Mouse (Mus musculus) embryonic facial prominence, embryonic 14.5 days (tissue): ENCODE data around the gene Hinfp. TPM values are rescaled to one million over a fixed set of nuclear protein-coding genes. Genes with fewer than 3 reads are reported as not detected.
"Not testable (repeated sequence)": the region's sequence is repeated elsewhere in the genome, so short reads cannot be mapped to it uniquely, and the experiment has no call there.

Experiments
- ATAC-seq: fragments of 200-750 bp; cut with Nextera tagmentation; 2 replicates; pipeline ENCODE4 v1.8.0; 2017; ENCODE audit warnings: low read depth, moderate number of reproducible peaks, moderate TSS enrichment
- DNase-seq: peaks from one replicate; pipeline ENCODE4 v3.0.0-alpha.2; 2015; ENCODE audit warnings: low spot score
- H3K27ac ChIP-seq: fragments of 300-500 bp; sonication (generic); replicated peaks from 2 replicates; pipeline ENCODE4 v1.5.1; 2014; ENCODE audit warnings: low read depth, mild to moderate bottlenecking, low read length, moderate library complexity
- H3K27me3 ChIP-seq: fragments of 300-500 bp; sonication (generic); replicated peaks from 2 replicates; pipeline ENCODE4 v1.6.1; 2014; ENCODE audit warnings: low read length; ENCODE audit not compliant: control insufficient read depth, insufficient read depth
- H3K36me3 ChIP-seq: fragments of 300-500 bp; sonication (generic); 2 replicates; pipeline ENCODE4 v1.6.1; 2014; ENCODE audit warnings: low read length, mixed read lengths; ENCODE audit not compliant: control insufficient read depth, insufficient read depth
- H3K4me1 ChIP-seq: fragments of 300-500 bp; sonication (generic); 2 replicates; pipeline ENCODE4 v1.6.1; 2014; ENCODE audit warnings: antibody characterized with exemption, low read length; ENCODE audit not compliant: control insufficient read depth, insufficient read depth
- H3K4me2 ChIP-seq: fragments of 300-500 bp; sonication (generic); 2 replicates; pipeline ENCODE4 v1.6.1; 2014; ENCODE audit warnings: low read depth, mild to moderate bottlenecking, low read length, moderate library complexity, mixed read lengths
- H3K4me3 ChIP-seq: fragments of 300-500 bp; sonication (generic); 2 replicates; pipeline ENCODE4 v1.5.1; 2014; ENCODE audit warnings: low read depth, mild to moderate bottlenecking, low read length
- H3K9ac ChIP-seq: fragments of 300-500 bp; sonication (generic); 2 replicates; pipeline ENCODE4 v1.6.1; 2014; ENCODE audit warnings: low read depth, mild to moderate bottlenecking, low read length, moderate library complexity, mixed read lengths
- H3K9me3 ChIP-seq: fragments of 300-500 bp; sonication (generic); 2 replicates; pipeline ENCODE4 v1.6.1; 2016; ENCODE audit warnings: low read length; ENCODE audit not compliant: control insufficient read depth
- WGBS: fragments of 180-500 bp; shearing (Covaris S2); extraction: QIAGEN DNeasy Blood & Tissue Kit; methylation state at CpG from one replicate; pipeline ENCODE4 v1.1.7; 2014; 5-methylcytosine and 5-hydroxymethylcytosine counted together
- polyA plus RNA-seq: library from polyadenylated mRNA; unstranded; fragments of >200 nt; fragmentation: Nextera tagmentation; extraction: Ambion mirVana; gene quantifications from 2 replicates; pipeline ENCODE4 v1.2.1, GENCODE M21; 2014

Gene Hinfp
- polyA plus RNA-seq, 1 experiment from 2014 or later: 15.6 TPM

DNA sequence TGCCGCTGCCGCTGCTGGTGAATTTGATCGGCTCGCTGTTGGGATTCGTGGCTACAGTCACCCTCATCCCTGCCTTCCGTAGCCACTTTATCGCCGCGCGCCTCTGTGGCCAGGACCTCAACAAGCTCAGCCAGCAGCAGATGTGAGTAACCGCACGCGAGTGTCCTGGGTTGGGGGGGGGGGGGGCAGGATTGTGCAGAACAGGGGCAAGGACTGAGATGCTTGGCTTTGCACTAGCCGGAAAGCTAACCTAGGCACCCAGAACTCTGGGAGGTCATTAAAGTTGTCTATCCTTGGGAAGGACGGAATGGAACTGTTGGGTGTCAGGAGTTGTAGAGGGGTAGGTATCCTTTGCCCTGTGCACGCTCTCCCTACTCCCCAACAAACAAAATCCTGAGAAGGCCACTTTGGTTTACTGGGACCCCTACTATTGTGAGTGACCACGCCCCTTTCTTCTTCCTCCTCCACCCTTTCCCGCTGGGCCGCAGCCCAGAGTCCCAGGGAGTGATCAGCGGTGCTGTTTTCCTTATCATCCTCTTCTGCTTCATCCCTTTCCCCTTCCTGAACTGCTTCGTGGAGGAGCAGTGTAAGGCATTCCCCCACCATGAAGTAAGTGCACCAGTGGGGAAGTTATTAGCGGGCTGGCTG, 21.7 kb upstream of the Hinfp start:
- DNase-seq: peak; percentile 57

DNA sequence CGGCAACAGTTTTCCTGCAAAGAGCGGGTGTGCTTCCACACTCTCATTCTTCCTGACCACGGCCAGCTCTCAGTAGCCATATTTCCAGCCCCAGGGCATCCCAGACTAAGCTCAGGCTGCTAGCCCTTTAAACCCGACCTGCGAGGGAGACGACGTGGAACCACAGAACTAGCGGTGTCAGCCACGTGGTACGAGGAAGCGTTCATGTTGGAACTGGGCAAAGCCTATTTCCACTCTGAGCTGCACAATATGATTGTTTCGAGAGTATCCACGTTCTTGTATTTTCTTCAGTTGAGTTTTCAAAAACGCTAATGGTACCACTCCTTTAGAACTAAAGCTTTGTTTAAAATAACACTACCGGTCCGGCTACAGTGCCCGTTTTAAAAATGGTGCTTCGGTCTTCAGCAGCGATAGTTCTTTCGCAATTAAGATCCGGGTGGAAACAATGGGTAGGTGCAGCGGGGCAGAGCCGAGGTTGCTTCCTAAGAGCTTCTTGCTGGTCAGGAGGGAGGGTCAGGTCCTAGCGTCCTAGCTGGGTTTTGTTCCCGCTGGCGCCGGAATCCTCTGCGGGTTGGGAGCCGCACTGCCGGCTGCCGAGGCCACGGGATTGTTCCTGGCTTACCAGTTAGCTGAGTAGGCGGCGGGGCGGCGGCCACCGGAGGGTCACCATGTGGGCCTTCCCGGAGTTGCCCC, 21.0 kb upstream of the Hinfp start:
- DNase-seq: peak; percentile 94
- no peaks in the 10 kb centered on the region for H3K9me3 ChIP-seq
- ATAC-seq: peak; percentile 93
- H3K36me3 ChIP-seq: peaks cover 32% of the 10 kb centered on the region
- peak overlapping the region; percentile 84 for H3K4me2 ChIP-seq
- peak overlapping the region; percentile 67 for H3K4me3 ChIP-seq
- WGBS: 0% methylated on average over 38 of the region's 38 CpGs
- H3K4me1 ChIP-seq: peaks cover 10% of the 10 kb centered on the region; the same call in 1 of the 2 replicates
- no peaks in the 10 kb centered on the region for H3K27me3 ChIP-seq
- peak overlapping the region; percentile 88 for H3K9ac ChIP-seq
- peak overlapping the region; percentile 81 for H3K27ac ChIP-seq

More for the DNA sequence above, 21.7 kb upstream of the Hinfp start:
- no peaks in the 10 kb centered on the region for H3K27me3 ChIP-seq
- H3K9ac ChIP-seq: peak overlapping the region; percentile 88
- ATAC-seq: peak; percentile 11; the same call in 1 of the 2 replicates
- H3K4me2 ChIP-seq: peak overlapping the region; percentile 84
- under 1% methylated on average over 21 of the region's 22 CpGs for WGBS
- H3K4me3 ChIP-seq: peak overlapping the region; percentile 67
- peak overlapping the region; percentile 81 for H3K27ac ChIP-seq
- peaks cover 10% of the 10 kb centered on the region; the same call in 1 of the 2 replicates for H3K4me1 ChIP-seq
- peaks cover 37% of the 10 kb centered on the region for H3K36me3 ChIP-seq
- H3K9me3 ChIP-seq: no peaks in the 10 kb centered on the region

DNA sequence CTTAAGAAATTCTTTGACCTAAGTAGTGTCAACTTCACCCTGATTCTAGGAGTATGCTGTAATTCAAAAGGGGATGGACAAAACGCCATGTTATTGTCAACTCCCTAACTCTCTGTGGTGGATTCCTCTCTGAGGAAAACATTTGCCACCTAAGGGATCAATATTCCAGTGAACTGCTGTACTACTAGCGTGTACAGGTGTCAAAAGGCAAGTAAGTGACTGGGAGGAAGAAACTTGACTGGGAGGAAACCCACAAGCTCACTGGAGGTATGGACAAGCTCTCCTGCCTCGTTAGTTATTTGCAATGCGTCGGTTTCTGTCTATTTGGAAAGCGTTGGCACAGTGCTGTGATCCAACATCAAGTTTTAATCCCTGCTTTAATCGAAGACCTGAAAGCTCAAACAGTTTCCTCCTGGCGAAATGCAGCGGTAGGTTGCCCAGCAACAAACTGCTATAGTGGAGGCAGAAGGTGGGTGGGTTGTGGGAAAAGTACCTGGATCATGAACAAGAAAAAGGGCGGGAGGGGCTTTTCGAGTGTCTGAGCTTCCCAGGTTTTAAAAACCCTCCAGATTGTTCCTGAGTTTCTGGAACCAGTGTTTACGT, 20.4 kb upstream of the Hinfp start, which contains the start of gene Dpagt1:
Dpagt1 (plus strand) TSS at position 252 of the 603 bp plus-strand sequence.
- H3K9ac ChIP-seq: peak within 1 kb of the TSS; percentile 88
- H3K27me3 ChIP-seq: no peaks in the 10 kb centered on the region
- DNase-seq (peak; percentile 77), ATAC-seq (0 out of 2 replicates have a peak, but pooled peaks have one; percentile 45)
- H3K27ac ChIP-seq: peak within 1 kb of the TSS; percentile 81
- H3K9me3 ChIP-seq: no peaks in the 10 kb centered on the region
- peaks cover 10% of the 10 kb centered on the region; the same call in 1 of the 2 replicates for H3K4me1 ChIP-seq
- WGBS: 4% methylated on average over 12 of the region's 12 CpGs
- peak within 1 kb of the TSS; percentile 67 for H3K4me3 ChIP-seq
- H3K36me3 ChIP-seq: peaks cover 25% of the 10 kb centered on the region
- H3K4me2 ChIP-seq: peak within 1 kb of the TSS; percentile 84

DNA sequence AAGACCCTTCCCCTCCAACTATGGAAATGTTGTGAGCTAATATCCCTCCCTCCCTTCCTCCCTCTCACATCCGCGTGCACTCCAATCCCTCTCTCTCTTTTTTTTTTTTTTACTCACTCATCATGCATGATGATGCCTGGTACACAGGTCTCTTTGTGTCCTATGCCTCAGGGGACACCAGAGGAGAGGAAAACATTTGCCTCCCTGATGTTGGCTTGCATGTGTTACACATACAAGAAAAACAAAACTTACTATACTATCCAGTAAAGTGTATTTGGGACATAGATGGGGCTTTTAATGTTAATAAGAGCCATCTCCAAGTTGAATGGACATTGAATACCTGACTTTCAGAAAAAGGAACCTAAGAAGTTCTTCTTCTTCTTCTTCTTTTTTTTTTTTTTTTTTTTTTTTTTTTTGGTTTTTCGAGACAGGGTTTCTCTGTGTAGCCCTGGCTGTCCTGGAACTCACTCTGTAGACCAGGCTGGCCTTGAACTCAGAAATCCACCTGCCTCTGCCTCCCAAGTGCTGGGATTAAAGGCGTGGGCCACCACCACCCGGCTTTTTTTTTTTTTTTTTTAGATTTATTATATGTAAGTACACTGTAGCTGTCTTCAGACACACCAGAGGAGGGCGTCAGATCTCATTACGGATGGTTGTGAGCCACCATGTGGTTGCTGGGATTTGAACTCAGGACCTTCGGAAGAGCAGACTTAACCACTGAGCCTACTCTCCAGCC, 19.7 kb upstream of the Hinfp start:
- 58% methylated on average over 7 of the region's 8 CpGs for WGBS
- not testable (repeated sequence) for H3K4me3 ChIP-seq, H3K27me3 ChIP-seq, H3K9ac ChIP-seq, H3K9me3 ChIP-seq, H3K4me1 ChIP-seq, DNase-seq, ATAC-seq
- Histone ChIP-seq H3K4me2 (peak overlapping the region; percentile 84; the same call in 1 of the 2 replicates), H3K27ac (peak overlapping the region; percentile 81; the same call in 1 of the 2 replicates), H3K36me3 (peaks cover 19% of the 10 kb centered on the region)

GRCm38 (mm10) chr9:44324147-44324546, 18.7 kb upstream of the Hinfp start:
- DNase-seq (no peak), ATAC-seq (no peak)
- Histone ChIP-seq H3K36me3 (peaks cover 9% of the 10 kb centered on the region), H3K9ac (no peak overlapping the region), H3K4me3 (no peak overlapping the region), H3K27me3 (no peaks in the 10 kb centered on the region), H3K27ac (no peak overlapping the region), H3K4me1 (peaks cover 14% of the 10 kb centered on the region), H3K9me3 (no peaks in the 10 kb centered on the region), H3K4me2 (no peak overlapping the region)
- whole genome bisulfite sequencing: 72% methylated on average over 6 of the region's 6 CpGs

DNA sequence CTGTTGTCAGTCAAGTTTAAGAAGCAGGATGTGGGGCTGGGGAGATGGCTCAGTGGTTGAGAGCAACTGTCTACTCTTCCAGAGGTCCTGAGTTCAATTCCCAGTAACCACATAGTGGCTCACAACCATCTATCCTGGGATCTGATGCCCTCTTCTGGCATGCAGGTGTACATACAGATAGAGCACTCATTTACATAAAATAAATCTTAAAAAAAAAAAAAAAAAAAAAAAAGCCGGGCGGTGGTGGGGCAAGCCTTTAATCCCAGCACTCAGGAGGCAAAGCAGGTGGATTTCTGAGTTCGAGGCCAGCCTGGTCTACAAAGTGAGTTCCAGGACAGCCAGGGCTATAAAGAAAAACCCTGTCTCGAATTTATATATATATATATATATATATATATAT, 18.2 kb upstream of the Hinfp start:
- not testable (repeated sequence) for H3K27me3 ChIP-seq, H3K27ac ChIP-seq, H3K9ac ChIP-seq, ATAC-seq, H3K9me3 ChIP-seq, H3K36me3 ChIP-seq, H3K4me2 ChIP-seq, H3K4me3 ChIP-seq, DNase-seq
- peaks cover 18% of the 10 kb centered on the region for H3K4me1 ChIP-seq
- 78% methylated on average over 4 of the region's 4 CpGs for WGBS

DNA sequence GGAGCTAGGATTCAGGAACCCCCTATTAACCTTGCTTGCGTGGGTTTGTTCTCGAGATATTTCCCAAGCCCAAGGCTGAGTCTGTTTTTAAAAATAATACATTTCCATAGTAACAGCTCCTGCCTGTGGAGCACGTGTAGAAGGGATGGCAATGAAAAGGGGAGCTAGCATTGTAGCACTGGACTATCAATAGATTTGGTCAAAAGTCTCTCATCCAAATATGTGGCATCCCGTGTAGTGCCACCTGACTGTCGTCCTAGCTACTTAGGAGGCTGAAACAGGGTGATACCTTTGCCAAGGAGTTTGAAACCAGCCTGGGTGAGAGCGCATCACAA, 15.3 kb upstream of the Hinfp start:
- no peaks in the 10 kb centered on the region for H3K9me3 ChIP-seq
- H3K4me1 ChIP-seq: peaks cover 13% of the 10 kb centered on the region
- ATAC-seq (peak; percentile 23; the same call in 1 of the 2 replicates), DNase-seq (peak; percentile 19)
- H3K9ac ChIP-seq: peak overlapping the region; percentile 87
- H3K27me3 ChIP-seq: no peaks in the 10 kb centered on the region
- peak overlapping the region; percentile 92 for H3K4me3 ChIP-seq
- peaks cover 11% of the 10 kb centered on the region for H3K36me3 ChIP-seq
- WGBS: 19% methylated on average over 6 of the region's 6 CpGs
- peak overlapping the region; percentile 70 for H3K27ac ChIP-seq
- peak overlapping the region; percentile 96 for H3K4me2 ChIP-seq
